Mouse (Mus musculus) brain, embryonic 14.5 days (tissue): ENCODE results near the gene 1700029I15Rik. TPM values are rescaled to one million over a fixed set of nuclear protein-coding genes. Genes with fewer than 3 reads are reported as not detected.
A peak's percentile ranks its signal among the peaks of the same experiment; 100 is the strongest.

Experiments
- DNase-seq: peaks from one replicate; pipeline ENCODE4 v3.0.0-alpha.2; 2011; ENCODE audit warnings: low read depth
- CTCF ChIP-seq: fragments of 200-500 bp; IDR thresholded peaks from 2 replicates; pipeline ENCODE4 v1.5.1; 2012; ENCODE audit warnings: inconsistent platforms, mild to moderate bottlenecking, moderate library complexity, borderline replicate concordance; ENCODE audit not compliant: insufficient read depth, insufficient read length; ENCODE audit errors: extremely low read depth
- POLR2A ChIP-seq: fragments of 200-500 bp; IDR thresholded peaks from 2 replicates; pipeline ENCODE4 v1.6.1; 2012; ENCODE audit warnings: mild to moderate bottlenecking, inconsistent platforms, borderline replicate concordance; ENCODE audit not compliant: poor library complexity, insufficient read depth, insufficient read length, severe bottlenecking; ENCODE audit errors: extremely low read depth
- polyA plus RNA-seq: library from polyadenylated mRNA; depleted of rRNA; stranded (reverse); fragments of >200 nt; gene quantifications from 2 replicates; pipeline ENCODE4 v1.2.3, GENCODE M21; 2012; rRNA removed

1700029I15Rik gene
- 3.0 and 3.8 TPM in 2 replicates for polyA plus RNA-seq

DNA sequence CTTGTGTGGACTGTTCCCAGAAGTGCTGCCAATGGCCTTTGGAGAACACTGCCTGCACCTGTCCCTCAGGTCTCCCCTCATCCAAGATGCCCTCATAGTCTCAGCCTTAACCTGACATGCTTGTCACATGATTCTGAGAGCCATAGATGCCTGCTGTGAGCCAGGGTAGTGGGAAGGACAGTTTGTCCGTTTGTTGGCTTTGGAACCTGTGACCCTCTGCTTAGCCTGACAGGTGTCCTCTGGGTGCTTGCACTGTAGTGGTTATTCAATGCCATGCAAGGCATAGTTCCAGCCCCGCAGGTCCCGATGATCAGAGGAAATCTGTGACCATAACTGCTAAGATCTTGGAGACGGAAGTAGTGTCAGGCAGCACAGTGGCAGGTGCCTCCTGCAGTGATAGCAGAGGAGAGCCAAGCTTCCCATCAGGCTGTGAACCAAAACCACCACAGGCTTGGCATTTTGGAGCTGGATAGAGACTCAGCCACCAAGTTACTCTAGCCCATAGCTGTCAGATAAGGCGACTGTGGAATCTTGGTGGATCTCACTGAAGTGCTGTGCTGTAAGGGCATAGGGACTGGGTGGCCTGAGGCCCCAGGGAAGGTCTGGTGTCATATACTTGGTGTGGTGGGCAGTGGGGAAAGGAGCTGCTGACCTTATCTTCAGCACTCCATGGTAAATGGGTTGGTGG, at the start of gene 1700029I15Rik:
TSS of gene 1700029I15Rik (plus strand) at position 638 of the 688 bp plus-strand sequence.
- TF ChIP-seq POLR2A: no peak
- no peak for TF ChIP-seq CTCF
- DNase-seq: no peak

DNA sequence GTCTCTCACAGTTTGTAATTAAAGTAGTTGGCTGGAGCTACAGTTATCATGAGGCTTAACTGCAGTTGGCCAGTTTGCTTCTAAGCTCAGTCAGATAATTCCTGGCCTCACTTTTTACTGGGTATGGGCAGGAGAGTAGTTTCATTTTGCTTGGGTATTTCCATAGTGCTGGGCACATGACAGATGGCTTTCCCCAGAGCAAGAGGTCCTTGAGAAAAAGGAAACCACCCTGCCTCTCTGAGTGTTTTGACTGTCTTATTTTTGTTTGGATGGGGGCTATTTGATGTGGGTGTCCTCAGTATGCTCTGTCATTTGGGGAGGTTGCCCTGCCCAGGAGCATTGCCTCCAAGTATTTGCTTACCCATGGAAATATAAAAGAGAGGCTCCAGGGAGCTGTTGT, 39.9 kb upstream of the 1700029I15Rik start:
- no peak for TF ChIP-seq POLR2A
- no peak for TF ChIP-seq CTCF
- DNase-seq: no peak

DNA sequence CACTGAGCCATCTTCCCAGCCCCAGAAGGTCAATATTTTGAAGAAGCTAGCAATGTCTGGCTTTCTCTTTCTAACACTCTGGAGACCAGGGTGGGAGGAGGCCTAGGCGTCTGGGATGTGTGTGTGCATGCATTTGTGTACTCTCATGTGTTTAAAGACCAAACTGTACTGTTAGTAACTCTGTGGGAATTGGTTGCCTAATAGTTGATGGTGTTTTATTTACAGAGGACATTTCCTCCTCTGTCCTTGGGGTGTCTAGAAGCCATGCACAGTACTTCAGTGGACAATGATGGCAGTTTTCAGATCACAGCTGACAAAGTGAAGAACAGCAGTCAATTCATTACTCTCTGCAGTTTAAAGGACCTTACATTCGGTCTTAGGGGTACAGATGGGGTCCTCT, 35.1 kb upstream of the 1700029I15Rik start:
- no peak for TF ChIP-seq CTCF
- TF ChIP-seq POLR2A: no peak
- DNase-seq: no peak

DNA sequence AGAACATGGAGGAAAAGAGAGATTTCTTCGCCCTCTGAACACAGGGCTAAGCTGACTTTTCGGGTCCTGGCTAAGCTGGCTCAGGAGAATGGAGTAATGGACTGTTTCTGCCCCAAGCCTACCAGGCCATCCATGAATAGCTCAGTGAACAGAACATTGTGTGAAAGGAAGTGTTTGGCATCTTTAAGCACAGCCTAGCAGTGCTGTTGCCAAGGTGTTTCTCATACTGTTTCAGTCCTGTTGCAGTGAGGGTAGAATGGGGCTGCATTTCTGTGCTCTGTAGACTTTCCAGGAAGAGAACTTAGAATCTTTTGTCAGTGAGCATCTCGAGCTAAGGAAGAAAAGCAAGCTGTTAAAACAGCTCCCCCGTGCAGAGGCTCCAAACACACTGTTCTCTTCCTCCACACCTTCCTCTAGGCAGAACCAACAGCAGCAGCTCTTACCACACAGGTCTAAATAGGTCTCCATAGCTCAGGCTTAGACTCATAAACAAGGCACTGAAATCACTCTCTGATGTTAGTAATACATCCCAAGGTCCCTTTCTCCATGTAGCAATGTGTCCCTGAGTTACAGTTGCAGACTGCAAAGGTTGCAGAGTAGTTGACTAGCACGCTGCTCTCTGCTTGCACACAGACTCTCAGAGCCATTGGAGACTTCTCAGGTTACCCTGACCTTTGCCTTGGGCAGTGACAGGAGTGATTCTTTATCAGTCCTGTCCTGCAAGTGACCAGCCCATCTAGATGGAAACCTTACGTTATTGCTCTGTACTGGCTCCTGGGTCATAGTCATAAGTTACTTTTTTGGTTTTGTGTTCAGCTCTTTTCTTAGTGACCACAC, 32.5 kb upstream of the 1700029I15Rik start:
- DNase-seq: no peak
- TF ChIP-seq CTCF (no peak), POLR2A (no peak)

DNA sequence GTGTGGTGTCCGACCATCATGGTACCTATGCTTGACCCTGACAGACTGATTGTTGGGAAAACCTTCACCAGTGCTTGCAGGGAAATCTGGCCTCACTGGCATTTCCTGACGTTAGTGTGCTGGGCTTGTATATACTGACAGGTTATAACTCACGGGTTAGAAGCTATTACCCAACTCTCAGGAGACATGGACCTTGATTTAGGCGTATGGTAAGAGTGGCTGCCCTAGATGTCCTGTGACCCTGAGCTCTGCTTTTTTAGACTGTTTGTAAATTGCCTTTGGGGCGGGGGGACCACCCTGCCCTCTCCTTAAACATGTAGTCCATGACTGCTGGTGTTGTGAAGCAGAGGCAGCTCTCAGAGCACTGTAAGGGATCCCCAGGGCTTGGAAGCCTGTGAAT, 31.7 kb upstream of the 1700029I15Rik start:
- no peak for TF ChIP-seq CTCF
- TF ChIP-seq POLR2A: no peak
- DNase-seq: no peak

DNA sequence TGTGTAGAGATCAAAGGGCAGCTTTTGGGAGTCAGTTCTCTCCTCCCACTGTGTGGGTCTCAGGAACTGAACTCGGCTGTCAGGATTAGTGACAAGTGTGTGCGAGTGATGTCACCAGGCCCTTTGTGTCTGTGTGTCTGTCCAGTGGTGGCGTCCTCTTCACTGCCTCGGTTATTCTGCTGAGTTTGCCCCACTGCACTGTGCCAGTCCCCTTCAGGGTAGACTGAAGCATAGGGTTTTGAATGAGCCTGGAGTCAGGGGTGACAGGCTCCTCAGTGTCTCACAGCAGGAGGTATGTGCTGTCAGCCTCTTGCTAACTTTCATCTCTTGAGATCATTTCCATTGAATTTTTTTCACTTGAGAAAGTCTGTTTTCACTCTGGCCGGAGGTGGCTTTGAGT, 28.9 kb upstream of the 1700029I15Rik start:
- DNase-seq: peak; percentile 17
- no peak for TF ChIP-seq POLR2A
- TF ChIP-seq CTCF: no peak

DNA sequence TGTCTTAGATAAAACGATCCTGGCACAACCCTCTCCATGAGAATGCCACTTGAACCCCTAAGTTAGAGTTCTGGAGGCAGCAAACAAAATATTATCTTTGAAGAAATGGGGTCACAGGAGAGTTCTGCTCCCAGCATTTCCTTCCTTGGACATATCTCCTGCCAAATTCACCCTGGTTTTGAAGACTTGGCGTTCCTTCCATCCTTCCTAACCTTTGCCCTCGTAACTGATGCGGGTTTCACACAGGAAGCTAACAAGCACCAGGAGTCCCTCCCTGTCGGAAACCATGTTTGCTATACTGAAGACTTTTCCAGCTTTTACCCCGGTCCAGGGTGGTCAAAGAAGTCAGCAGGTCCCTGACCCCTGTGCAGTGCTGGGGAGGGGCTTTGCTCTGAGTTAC, 28.1 kb upstream of the 1700029I15Rik start:
- TF ChIP-seq CTCF (no peak), POLR2A (no peak)
- no peak for DNase-seq

DNA sequence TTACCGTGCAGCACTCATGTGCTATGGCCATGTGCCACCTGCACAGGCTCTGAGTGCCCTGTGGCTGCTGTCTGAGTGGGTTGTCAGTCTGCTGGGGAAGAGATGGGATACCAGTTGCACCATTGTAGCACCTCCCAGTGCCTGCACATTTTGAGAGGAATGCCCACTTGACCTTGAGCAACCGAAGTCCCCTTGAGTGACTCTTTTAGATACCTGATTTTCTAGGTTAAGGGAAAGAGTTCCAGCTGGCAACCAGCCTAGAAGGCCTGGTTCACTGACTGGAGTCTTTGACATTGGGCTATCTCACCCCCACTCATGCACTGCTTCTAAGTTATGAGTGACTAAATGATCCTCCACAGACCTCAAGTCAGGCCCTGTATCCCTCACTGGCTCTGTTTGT, 23.0 kb upstream of the 1700029I15Rik start:
- no peak for DNase-seq
- TF ChIP-seq CTCF (no peak), POLR2A (no peak)

DNA sequence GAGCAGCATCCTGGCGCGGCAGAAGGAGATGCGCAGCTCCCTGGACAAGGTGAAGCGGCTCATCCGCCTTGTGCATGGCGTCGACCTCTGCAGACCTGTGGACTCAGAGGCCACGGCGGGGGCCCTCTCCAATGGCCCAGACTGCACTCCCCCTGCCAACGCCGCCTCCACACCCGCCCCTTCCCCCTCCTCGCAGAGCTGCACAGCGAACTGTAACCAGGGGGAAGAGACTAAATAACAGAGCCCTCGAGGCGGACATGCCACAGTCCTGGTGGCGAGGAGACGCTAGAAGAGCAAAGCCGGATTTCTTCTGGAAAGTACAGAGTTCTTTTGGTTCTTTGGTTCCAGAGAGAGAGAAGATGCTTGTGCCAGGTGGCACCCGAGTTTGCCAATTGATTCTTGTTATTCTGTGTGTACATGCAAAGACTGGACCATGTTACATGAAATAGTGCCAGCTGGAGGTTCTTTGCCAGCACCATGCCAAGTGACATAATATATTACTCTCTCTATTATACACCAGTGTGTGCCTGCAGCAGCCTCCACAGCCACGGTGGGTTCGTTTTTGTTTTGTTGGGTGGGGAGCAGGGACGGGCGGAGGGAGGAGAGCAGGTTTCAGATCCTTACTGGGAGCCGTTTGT, 22.0 kb upstream of the 1700029I15Rik start:
- TF ChIP-seq CTCF (no peak), POLR2A (no peak)
- DNase-seq: peak; percentile 73

DNA sequence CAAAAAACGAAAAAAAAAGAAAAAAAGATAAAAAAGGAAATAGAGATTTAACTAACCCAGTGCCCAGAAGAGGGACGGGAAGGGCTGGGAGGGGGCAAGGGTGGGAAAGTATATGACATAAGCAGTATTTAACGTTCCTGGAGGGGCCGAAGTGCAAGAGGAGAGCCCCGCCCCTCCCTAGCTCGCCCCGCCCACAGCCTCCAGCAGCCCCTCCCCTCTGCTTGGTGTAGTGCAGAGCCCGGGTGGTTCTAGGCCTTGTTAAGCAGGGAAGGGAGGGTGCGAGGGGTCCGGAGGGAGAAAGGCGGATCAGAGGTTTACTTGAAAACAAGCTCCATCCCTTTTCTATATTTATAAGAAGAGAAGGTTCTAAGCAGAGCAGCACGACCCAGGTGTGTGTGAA, 21.4 kb upstream of the 1700029I15Rik start:
- TF ChIP-seq CTCF (no peak), POLR2A (no peak)
- peak; percentile 42 for DNase-seq

DNA sequence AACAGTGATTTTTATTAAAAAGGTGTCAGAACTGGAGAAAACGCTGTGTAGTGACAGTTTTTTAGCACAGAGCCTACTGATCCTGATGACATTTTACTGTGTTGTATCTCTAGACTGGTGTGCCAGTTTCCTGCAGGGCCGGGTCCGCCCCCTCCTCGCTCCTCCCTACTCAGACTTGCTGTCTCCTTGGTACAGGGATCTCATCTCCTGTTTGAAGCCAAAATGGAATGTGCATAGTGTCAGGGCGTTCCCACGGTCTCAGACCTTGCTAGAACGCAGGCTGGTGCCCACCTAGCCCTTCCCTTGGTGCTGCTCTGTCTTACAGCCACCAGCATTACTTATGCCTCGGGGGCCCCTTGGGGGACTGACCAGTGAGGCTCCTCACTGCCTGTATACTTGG, 20.5 kb upstream of the 1700029I15Rik start:
- no peak for TF ChIP-seq POLR2A
- no peak for TF ChIP-seq CTCF
- no peak for DNase-seq
